Comparison of ENCODE assay signal across 21 mouse cellular contexts in the genomic region with DNA sequence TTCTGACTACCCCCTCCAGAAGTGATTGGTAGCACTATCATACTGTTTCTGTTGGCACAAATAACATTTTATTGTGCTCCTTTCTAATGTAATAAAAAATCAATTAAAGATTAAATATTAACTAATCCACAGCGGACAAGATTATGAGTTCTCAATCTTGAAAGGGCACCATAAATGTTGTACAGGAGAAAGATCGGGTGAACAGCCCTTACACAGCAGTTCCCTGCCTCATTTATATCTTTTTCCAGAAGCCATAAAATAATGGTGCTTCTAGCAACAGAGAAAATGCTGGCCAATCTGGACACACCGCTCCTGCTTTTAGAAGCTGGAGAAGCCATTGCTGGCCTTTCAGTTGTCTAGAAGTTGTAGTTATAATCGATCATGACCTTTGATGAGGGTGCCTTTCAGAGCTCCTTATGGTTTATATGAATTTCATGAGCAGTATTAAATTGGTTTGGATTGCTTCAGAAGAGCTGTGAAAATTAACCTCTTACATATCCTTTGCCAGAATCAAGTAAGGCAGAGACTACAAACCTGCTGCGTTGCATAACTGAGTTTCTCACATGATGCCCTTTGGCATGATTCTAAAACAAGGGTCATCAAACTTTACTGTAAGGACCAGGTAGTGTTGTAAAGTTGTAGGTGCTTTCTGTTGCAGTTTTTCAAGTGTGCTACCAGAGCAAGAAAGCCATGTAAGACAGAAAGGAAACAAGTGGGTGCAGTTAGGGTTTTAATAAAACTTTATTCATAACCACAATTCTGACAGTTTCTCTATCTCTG.
DNase-seq lines count a peak whose midpoint lies in the region; ATAC-seq and TF ChIP-seq lines count a peak whose summit lies in the region.
"Had no signal": no experiment of that assay in that cellular context is flagged by ENCODE, and none has a peak within 500 bp of the region (broad histone marks: within the 10 kb centered on the region; RNA-seq: fewer than 3 reads in every experiment).

No protein-coding gene starts in this region.

- H3K36me3 ChIP-seq in intestine, postnatal 0 days (ENCODE audit: control insufficient read depth, insufficient read depth) = peaks cover 8% of the 10 kb centered on the region; the same call in 1 of the 2 replicates
- H3K36me3 ChIP-seq: embryonic facial prominence, embryonic 12.5 days; embryonic facial prominence, embryonic 15.5 days; heart, embryonic 13.5 days; hindbrain, embryonic 12.5 days; hindbrain, embryonic 15.5 days had no signal

- H3K27ac ChIP-seq in intestine, postnatal 0 days (ENCODE audit: low read depth, low read length) = peak overlapping the region; percentile 54; the same call in 1 of the 2 replicates
- H3K27ac ChIP-seq: embryonic facial prominence, embryonic 12.5 days; embryonic facial prominence, embryonic 15.5 days; heart, adult 2 months; heart, embryonic 10.5 days; heart, embryonic 13.5 days; hindbrain, embryonic 12.5 days; hindbrain, embryonic 15.5 days had no signal

- DNase-seq in heart, adult 11 months = peak; percentile 13
- DNase-seq in heart, postnatal 36 days = no peak
- DNase-seq in kidney, adult 9 months = peak; percentile 75
- no peak for DNase-seq in kidney, adult 11 months
- DNase-seq in layer of hippocampus, postnatal 25 days (ENCODE audit: extremely low spot score in 1 of 2, low spot score in 1 of 2) = no peak
- DNase-seq in frontal cortex, postnatal 14 days (ENCODE audit: low spot score in 2 of 2) = no peak
- DNase-seq: adrenal gland, postnatal 10 days; adrenal gland, postnatal 36 days; forebrain, postnatal 0 days; gastrocnemius, postnatal 25 days; heart, adult 2 months had no signal

- H3K4me2 ChIP-seq in intestine, postnatal 0 days (replicated peaks; ENCODE audit: low read depth) = peak overlapping the region; percentile 3; the same call in 1 of the 2 replicates
- H3K4me2 ChIP-seq: embryonic facial prominence, embryonic 12.5 days; embryonic facial prominence, embryonic 15.5 days; heart, embryonic 13.5 days; hindbrain, embryonic 12.5 days; hindbrain, embryonic 15.5 days had no signal

- ATAC-seq in intestine, postnatal 0 days = peak; percentile 87
- ATAC-seq: forebrain, embryonic 14.5 days; forebrain, postnatal 0 days; Patski had no signal

- intact Hi-C loops in heart, postnatal 36 days (cut with DNase I) = loop anchor here (5.0 kb wide), 1 partner anchor 280 kb away; no protein-coding TSS in a partner anchor

- no peak overlapping the region for H3K9ac ChIP-seq in intestine, postnatal 0 days (ENCODE audit: low read depth, low read length)
- H3K9ac ChIP-seq: embryonic facial prominence, embryonic 12.5 days; embryonic facial prominence, embryonic 15.5 days; forebrain, postnatal 0 days; heart, embryonic 13.5 days; hindbrain, embryonic 12.5 days; hindbrain, embryonic 15.5 days had no signal

- H3K27me3 ChIP-seq in intestine, postnatal 0 days (replicated peaks; ENCODE audit: control insufficient read depth, insufficient read depth, low read length) = no peaks in the 10 kb centered on the region
- H3K27me3 ChIP-seq: CH12.LX; embryonic facial prominence, embryonic 12.5 days; embryonic facial prominence, embryonic 15.5 days; heart, embryonic 13.5 days; hindbrain, embryonic 12.5 days; hindbrain, embryonic 15.5 days; Patski had no signal

- no peak for TF ChIP-seq CTCF in intestine, postnatal 0 days (IDR thresholded peaks at IDR 0.05; ENCODE audit: low read depth)

- H3K9me3 ChIP-seq in intestine, postnatal 0 days (ENCODE audit: control insufficient read depth) = no peaks in the 10 kb centered on the region
- H3K9me3 ChIP-seq: embryonic facial prominence, embryonic 12.5 days; embryonic facial prominence, embryonic 15.5 days; heart, embryonic 10.5 days; heart, embryonic 13.5 days; hindbrain, embryonic 12.5 days; hindbrain, embryonic 15.5 days had no signal

- WGBS in intestine, postnatal 0 days = 44% methylated on average over 5 of the region's 5 CpGs

- H3K4me3 ChIP-seq in intestine, postnatal 0 days (ENCODE audit: low read depth, low read length) = no peak overlapping the region
- H3K4me3 ChIP-seq: embryonic facial prominence, embryonic 12.5 days; embryonic facial prominence, embryonic 15.5 days; heart, adult 2 months; heart, embryonic 10.5 days; heart, embryonic 13.5 days; hindbrain, embryonic 12.5 days; hindbrain, embryonic 15.5 days had no signal

- no peaks in the 10 kb centered on the region for H3K4me1 ChIP-seq in intestine, postnatal 0 days (replicated peaks; ENCODE audit: control insufficient read depth, insufficient read depth, low read length)
- H3K4me1 ChIP-seq: embryonic facial prominence, embryonic 12.5 days; embryonic facial prominence, embryonic 15.5 days; hindbrain, embryonic 12.5 days; hindbrain, embryonic 15.5 days had no signal

Comparison
In these comparisons a context has a peak if more than half of its experiments do, and no peak if none do; other contexts are left out.
1. DNase-seq: peak in heart, adult 11 months (single experiment) and kidney, adult 9 months (single experiment); none in heart, postnatal 36 days (0 of 2), kidney, adult 11 months (single experiment), layer of hippocampus, postnatal 25 days (0 of 2) and frontal cortex, postnatal 14 days (0 of 2).